Mouse (Mus musculus) adrenal gland, postnatal 14 days (tissue): Measurements from ENCODE around the gene Bcl2l10. TPM values are rescaled to one million over a fixed set of nuclear protein-coding genes. Genes with fewer than 3 reads are reported as not detected.
"Not testable (repeated sequence)": the region's sequence is repeated elsewhere in the genome, so short reads cannot be mapped to it uniquely, and the experiment has no call there.

Experiments
- DNase-seq: peaks from one replicate; pipeline ENCODE4 v3.0.0; 2021; ENCODE audit warnings: mixed read lengths
- total RNA-seq: library from RNA; stranded (reverse); gene quantifications from 2 replicates; pipeline ENCODE4 v1.2.3, GENCODE M21; 2021

Gene Bcl2l10
- total RNA-seq, 1 experiment from 2014 or later = not detected

DNA sequence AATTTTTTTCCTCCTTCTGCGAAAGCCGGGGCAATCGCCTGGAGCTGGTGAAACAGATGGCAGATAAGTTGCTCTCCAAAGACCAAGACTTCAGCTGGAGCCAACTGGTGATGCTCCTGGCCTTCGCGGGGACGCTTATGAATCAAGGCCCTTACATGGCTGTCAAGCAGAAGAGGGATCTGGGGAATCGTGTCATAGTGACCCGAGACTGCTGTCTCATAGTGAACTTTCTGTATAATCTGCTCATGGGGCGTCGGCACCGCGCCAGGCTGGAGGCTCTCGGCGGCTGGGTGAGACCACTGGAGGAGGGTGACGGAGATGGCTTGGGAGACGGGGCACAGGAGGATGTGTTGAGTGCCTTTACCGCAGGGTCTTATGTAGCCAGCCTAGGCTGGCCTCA lies 508 bp downstream of the Bcl2l10 start:
- DNase-seq = peak; percentile 14

DNA sequence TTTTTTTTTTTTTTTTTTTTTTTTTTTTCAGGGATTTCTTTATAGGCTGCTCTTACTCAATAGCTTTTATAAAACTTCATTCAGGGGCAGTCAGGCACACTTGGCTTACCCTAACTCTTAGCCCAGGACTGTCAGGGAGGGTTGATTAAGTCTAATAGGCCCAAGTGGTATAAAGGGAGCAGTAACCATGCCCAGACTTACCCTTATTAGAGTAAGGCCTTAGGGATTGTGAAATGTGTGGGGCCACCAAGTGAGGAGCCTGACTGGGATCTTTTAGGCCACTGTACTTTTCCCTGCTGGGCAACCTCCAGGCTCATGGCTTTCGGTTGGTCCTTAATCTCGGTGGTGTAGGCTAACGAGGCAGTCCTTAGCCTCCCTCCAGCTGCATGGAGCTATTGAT lies 1.1 kb downstream of the Bcl2l10 start:
- DNase-seq = peak; percentile 22

DNA sequence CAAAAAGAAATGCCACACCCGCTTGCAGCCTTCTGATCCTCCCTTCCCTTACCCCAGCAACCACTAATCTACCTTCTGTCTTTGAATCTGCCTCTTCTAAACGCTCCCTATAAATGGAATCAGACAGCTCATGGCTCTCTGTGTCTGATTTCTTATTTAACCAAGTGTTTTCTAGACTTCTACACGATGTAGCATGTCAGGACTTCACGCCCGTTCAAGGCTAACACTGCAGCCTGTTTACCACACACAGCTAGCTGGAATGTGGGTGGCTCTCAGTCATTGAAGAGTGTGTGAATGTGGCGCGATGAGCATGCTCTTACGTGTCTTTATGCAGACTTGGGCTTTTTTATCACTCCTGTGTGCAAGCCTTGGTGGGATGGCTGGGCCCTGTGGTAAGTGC lies 5.5 kb downstream of the Bcl2l10 start:
- no peak for DNase-seq

DNA sequence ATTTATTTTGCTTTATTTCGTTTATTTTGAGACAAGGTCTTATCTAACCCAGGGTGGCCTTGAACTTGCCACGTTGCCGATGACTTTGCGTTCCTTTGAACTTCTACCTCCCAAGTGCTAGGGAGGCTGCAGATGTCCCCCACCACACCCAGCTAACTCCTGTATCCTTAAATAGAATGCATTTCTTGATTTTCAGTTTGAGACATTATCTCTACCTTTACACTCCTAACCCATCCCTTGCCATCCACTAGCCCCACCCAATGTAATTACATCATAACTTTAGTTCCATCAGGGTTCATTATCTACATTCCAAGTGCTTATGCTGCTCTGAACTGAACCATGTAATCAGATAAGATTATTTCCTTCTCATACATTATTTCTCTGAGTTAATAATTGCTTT lies 8.2 kb downstream of the Bcl2l10 start:
- no peak for DNase-seq

DNA sequence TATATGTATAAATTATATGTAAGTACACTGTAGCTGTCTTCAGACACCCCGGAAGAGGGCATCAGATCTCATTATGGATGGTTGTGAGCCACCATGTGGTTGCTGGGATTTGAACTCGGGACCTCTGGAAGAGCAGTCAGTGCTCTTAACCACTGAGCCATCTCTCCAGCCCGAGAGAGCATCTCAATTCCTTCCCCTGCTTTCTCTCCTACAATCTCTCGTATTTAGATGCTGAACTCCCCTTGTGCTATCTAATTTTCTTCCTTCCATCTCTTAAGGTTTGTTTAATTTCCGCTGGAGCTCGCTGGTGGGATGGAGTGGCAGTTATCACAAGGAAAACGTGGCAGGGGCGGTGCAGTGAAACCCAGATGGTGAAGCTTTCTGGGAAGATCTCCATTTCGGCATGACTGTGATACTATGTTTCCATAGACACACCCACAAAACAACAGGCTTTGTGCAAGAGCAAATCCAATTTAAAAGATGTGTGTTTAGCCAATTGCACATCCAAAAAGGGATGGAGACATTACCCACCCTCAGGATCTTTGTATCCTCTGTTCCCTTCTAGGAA lies 9.6 kb downstream of the Bcl2l10 start:
- no peak for DNase-seq

DNA sequence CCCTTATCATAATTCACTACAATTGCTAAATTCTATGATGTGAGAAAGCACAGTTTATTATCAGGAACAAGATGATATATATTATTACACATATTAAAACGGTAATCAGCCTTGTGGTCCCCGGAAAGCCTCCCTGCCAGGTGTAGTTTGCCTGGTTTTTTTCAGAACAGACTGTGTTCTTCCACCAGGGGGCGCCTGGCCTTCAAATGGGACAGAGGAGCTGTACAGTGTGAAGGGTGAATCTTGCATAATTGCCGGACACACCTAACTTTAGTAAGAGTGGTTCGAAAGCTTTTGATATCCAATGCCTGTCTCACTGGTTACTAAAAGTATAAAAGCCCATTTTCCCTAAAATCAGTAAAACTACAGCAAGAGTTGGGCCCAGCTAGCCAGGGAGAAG lies 14.1 kb downstream of the Bcl2l10 start:
- DNase-seq = peak; percentile 91

DNA sequence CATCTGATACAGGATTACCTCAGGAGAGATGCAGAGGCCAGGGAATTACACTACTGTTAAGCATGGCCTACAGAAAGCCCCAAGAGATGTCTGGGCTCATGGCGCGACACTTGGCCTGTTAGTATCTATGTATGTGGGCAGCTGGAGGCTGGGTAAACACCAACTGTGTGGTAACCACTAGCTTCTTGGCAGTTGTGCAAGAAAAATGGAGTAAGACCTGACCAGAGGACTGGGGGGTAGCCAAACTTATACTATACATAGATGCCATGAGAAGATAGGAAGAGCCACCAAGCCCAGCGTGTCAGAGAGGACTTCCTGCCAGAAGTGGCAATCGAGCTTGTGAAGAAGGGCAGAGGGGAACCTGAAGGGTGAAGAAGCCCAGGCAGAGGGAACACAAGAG lies 14.6 kb downstream of the Bcl2l10 start:
- no peak for DNase-seq

DNA sequence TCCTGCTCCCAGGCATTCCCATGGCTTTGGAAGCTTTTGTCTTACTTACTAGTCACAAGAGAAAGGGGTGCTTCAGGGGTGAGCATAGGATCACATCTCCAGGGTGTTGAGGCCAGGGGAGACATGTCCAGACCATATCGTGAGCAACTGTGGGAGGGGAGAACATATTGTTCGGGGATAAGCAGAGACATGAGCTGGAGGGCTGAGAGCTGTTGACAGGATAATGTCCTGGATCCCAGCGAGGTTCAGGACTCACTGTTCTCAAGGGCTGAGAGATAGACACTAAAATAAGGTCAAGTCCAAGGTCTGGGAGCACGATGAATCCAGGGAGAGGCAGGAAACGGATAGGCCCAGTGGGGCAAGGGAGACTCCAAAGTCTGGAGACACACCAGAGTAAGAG lies 15.4 kb downstream of the Bcl2l10 start:
- peak; percentile 41 for DNase-seq

DNA sequence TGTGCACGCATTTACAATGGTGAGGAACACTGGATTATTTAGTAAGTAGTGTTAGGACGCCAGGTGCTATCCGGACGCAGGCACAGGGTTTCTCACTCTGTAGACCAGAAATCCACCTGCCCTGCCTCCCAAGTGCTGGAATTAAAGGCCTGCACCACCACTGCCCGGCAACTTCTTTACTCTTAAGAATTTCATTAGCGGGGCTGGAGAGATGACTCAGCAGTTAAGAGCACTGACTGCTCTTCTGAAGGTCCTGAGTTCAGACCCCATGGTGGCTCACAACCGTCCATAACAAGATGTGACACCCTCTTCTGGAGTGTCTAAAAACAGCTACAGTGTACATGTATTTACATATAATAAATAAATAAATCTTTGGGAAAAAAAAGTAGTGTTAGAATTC lies 16.1 kb downstream of the Bcl2l10 start:
- not testable (repeated sequence) for DNase-seq

DNA sequence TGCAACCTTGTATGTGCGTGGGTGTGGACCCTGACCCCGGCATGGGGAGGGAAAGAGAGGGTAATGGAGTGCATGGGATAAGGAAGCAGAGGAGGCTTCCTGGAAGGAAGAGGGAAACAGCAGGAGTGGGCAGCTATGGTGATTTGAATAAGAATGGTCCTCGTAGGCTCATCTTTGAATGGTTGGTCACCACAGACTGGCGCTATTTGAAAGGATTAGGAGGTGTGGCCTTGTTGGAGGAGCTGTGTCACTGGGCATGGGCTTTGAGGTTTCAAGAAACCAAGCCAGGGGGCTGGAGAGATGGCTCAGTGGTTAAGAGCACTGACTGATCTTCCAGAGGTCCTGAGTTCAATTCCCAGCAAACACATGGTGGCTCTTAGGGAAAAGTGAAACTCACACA lies 17.6 kb downstream of the Bcl2l10 start:
- no peak for DNase-seq

DNA sequence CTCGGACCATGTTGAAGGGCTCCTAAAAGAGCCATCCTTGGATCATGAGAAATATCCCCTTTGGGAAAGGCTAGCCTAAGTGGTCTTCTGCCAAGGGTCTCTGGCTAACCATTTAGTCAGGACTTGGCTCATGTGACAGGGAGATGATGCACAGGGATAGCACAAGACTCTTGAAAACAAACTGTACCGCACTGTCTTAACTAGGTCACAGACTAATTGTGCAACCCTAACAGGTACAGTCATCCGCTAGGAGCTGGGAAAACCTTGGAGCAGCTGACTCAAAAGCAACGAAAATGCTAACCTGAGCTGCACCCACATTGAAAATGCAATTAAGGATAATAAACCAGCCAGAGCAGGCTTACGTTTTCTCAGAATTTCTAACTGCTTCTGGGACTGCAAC lies 18.6 kb downstream of the Bcl2l10 start:
- peak; percentile 57 for DNase-seq

DNA sequence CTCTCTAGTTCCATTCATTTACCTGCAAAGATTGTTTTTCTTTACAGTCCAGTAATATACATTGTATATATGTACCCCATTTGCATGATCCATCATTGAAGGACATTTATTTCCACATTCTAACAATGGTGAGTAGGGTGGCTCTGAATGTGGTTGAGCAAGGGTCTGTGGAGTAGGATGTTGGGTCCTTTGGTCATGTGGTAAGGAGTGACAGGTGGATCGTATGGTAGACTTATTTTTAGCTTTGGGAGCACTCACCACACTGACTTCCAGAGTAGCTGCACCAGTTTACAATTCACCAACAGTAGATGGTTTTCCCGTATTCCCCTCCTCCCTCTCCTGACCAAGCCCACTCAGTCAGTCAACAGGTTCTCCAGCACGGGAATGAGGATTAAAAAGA lies 21.2 kb downstream of the Bcl2l10 start:
- no peak for DNase-seq

DNA sequence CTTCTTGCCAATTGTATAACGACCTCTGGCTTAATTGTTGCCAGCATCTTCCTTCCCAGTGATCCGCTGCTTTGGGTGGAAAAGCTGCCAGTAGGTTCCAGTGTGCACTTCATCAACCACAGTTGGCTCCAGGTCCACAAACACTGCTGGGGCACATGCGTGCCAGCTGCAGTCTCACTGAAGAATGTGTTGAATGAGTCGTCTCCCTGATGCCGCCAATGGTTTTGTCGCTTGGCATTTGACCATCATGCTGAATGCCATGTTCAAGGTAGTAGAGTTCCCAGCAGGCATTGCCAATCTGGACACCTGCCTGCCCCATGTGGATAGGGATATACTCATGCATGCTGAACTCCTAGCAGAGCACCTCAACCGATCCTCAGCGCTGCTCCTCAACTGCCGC lies 28.0 kb downstream of the Bcl2l10 start:
- peak; percentile 32 for DNase-seq

DNA sequence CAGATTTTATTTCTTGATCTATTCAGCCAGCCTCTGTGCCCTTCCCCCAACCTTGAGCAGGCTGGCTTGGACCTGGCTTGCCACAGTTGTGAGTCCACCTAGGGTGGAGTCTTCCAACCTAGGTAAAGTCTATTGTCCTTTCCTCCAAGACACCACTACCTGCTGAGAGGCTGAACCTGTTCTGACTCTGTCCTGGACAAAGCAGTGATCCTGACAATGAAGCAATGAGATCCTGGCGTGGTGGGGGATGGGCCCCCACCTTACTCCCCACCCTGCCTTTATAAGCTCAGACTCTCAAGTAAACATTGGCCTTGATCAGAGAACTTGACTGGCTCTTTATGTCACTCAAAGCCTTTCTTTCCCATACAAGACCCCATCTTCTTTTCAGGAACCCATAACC lies 28.9 kb downstream of the Bcl2l10 start:
- DNase-seq = no peak

DNA sequence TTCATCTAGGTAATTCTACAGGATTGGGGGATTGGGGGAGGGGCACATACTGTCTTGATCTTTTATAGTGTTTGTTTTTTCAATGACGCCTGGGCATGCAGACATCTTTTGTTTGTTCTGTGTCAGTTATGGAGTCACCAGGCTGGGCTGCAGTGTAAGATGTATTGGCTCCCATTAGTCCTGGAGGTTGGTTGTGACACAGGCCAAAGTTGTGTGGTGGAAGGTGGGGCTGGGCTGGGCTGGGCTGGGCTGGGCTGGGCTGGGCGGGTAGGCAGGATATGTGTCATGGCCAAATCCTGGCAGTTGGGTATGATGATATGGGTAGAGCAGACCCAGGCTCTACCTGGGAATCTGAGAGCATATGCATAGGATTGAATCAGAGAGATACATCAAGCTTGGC lies 31.2 kb downstream of the Bcl2l10 start:
- DNase-seq = no peak

DNA sequence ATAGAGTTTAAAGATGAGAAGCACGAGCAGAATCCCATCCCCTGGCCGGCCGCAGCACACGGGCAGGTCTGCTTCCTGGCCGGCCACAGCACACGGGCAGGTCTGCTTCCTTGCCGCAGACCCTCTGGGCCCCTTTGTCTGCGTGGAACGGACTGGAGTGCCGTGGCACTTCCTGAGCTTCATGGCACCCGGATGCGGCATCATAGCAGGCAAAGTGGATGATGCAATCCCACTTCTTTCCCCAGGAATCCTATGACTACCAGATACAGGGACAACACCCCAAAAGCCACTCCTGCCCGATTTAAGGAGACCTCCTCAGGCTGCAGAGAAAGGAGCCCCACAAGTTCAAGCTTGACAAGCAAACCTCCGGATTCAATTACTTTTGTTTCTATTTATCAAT lies 35.3 kb downstream of the Bcl2l10 start:
- no peak for DNase-seq

DNA sequence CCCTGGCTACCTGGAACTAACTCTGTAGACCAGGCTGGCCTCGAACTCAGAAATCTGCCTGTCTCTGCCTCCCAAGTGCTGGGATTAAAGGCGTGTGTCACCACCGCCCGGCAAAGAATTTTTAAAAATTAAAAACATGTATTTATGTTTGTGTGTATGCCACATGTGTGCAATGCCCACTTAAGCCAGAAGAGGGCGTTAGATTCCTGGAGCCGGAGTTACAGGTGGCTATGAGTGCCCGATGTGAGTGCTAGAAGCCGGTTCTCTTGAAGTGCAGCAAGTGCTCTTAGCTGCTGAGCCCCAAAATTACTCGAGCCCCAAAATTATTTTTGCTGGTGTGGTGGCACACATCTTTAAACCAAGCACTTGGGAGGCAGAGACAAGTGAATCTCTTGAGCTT lies 36.2 kb downstream of the Bcl2l10 start:
- DNase-seq = no peak

DNA sequence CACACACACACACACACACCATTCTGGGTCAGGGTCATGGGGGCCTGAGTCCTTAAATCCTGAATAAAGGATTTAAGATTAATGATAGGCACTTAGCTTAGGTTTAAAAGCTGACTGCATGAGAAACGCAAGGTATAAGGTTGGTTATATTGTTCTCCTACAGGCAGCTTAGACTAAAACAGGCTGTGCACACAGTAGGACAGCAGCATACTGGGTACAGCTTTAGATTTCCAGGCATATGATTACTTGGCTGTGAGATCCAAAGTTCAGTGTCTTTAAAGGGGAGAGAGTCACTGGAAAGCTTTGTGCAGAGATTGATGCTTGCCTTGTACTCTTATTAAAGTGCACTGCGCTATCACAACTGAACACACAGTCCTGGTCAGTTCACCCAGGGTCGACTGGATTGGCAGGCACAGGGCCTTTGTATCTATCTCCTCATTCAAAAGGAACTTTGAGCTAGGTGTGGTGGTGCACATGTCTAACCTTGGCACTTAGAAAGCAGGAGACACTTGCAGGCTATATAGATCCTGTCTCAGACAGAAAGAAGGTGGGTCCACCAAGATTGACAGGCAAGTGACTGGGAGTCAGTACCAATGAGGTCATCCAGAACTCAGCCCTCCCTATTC lies 36.9 kb downstream of the Bcl2l10 start:
- no peak for DNase-seq

DNA sequence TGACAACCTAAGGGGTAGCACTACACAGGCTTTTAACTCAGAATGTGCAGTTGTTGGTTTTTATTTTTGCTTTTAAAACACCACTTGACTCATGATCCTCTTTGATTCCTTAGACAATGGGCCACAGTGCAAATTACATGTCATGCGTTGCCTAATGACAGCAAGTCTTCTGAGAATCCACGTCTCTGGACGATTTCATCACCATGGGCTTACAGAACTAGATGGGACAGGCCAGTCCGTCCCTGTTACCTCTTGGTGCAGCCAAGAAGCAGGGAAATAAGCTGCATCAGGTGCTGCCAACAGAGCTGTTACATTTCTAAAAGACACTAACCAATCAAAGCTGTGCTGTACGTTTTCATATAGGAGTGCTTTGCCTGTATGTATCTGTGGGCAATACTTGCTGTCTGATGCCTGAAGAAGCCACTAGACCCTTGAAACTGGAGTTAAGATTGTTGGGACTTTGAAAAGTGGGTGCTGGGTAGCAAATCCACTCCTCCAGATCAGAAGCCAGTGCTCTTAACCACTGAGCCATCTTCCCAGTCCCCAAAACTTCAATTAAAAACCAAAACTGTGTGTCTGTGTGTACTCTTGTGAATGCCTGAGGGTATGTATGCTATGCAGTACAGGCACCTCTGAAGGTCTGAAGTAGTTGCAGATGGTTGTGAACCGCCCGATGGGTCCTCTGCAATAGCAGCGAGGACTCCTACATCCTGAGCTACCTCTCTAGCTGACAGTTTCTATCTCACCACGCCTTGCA lies 37.8 kb downstream of the Bcl2l10 start:
- DNase-seq = peak; percentile 44

DNA sequence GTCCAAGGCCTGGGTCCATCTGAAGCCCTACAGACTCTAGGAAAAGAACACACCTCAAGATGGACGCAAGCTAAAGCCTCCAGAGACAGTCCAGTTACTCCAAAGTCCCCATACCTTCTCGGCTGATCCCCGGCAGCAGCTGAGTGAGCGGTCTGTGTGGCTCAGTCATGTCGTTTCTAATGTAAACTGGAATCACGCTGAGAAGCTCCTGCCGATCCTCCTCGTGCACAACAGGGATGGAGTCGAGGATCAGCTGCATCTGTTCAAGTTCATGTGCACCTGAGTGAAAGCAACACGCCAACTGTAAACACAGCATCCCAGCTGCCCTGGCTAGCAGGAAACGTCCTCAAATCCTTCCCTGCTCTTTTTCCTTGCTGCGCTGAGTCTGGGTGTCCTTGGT lies 45.7 kb downstream of the Bcl2l10 start:
- no peak for DNase-seq

DNA sequence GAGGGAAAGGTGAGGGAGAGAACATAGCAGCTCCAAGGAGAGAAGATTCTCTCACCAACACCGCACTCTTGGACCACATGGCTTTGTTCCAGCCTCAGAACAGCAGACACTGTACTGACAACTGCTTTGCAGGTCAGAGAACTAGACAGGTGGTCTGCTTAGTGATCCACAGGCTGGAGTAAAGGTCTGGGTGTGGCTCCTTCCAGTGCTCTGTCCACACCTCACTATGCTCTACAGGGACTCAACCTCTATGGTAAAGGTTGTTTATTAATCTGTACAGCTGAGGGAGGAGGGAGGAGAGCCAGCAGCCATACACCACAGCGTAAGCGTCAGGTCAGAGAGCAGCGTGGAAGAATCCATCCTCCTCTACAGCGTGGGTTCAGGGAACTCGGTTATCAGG lies 48.4 kb downstream of the Bcl2l10 start:
- no peak for DNase-seq

DNA sequence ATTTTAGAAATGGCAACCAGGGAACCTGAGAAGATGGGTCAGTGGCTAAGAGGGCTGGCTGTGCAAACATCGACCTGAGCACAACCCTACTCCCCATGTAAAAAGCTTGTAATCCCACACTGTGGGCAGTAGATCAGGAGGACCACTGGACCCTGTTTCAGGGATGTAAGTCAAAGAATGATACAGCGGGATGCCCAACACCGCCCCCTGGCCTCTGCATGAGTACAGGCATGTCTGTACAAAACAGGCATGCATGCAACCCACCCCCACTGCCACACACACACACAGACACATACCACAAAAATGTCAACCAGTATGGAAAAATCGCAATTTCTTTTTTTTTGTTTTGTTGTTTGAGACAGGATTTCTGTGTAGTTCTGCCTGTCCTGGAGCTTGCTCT lies 51.5 kb downstream of the Bcl2l10 start:
- DNase-seq = no peak

DNA sequence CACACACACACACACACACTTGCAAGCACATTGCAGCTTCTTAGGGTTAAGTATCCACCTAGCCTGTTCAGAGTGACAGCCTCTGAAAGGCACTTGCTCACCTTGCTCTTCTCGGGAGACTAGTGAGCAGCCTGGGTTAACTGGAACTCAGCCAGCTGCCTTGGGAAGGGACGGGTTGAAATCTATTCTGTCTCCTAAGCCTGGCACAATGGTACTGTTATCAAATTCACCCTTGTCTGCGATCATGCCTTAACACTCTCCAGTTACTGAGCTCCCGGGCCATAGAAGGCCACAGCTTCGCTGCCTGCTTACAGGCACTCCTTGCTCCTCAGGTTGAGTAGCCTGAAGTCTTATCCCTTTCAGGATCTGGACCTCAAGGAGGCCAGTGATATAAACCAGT lies 53.1 kb downstream of the Bcl2l10 start:
- peak; percentile 36 for DNase-seq
